Mouse (Mus musculus): ENCODE results near the gene Vmn1r129.
"Not testable (repeated sequence)": the region's sequence is repeated elsewhere in the genome, so short reads cannot be mapped to it uniquely, and the experiment has no call there.

The Vmn1r129 gene

GRCm38 (mm10) chr7:21361191-21361590 lies at the start of gene Vmn1r129:
Vmn1r129 (minus strand) TSS chr7:21361291.
- DNase-seq (ENCODE audit: low spot score in 2 of 2): not testable (repeated sequence)

GRCm38 (mm10) chr7:21349073-21349472 lies 12.0 kb downstream of the Vmn1r129 start, which contains the start of gene Vmn1r128:
Vmn1r128 (plus strand) TSS chr7:21349373.
- not testable (repeated sequence) for DNase-seq (ENCODE audit: low spot score in 2 of 2)

- DNase-seq (ENCODE audit: low spot score in 2 of 2): not testable (repeated sequence)
These were observed 41.3 kb downstream of the Vmn1r129 start, which contains the start of gene Vmn1r127 for GRCm38 (mm10) chr7:21319761-21320160. Vmn1r127 (minus strand) TSS chr7:21319861.
